Mouse (Mus musculus): ENCODE results near the gene Sult2b1. TPM values are rescaled to one million over a fixed set of nuclear protein-coding genes. Genes with fewer than 3 reads are reported as not detected.

Sult2b1 gene
- polyA plus RNA-seq, 1 experiment from 2014 or later = 0.68 TPM

GRCm38 (mm10) chr7:45722348-45722713, 62.1 kb downstream of the Sult2b1 start:
- Histone ChIP-seq H3K4me2 (no peak overlapping the region), H3K27ac (0 out of 2 replicates have a peak overlapping the region, but pooled peaks have one; percentile 29), H3K36me3 (peaks cover 84% of the 10 kb centered on the region), H3K4me1 (replicated peaks) (peaks cover 32% of the 10 kb centered on the region), H3K9me3 (replicated peaks) (no peaks in the 10 kb centered on the region), H3K27me3 (no peaks in the 10 kb centered on the region), H3K9ac (no peak overlapping the region), H3K4me3 (replicated peaks) (no peak overlapping the region)
- no peak for DNase-seq
- 79% methylated on average over 13 of the region's 13 CpGs for WGBS (ENCODE audit: insufficient replicate concordance)
- no peak for ATAC-seq (ENCODE audit: low read depth)

DNA sequence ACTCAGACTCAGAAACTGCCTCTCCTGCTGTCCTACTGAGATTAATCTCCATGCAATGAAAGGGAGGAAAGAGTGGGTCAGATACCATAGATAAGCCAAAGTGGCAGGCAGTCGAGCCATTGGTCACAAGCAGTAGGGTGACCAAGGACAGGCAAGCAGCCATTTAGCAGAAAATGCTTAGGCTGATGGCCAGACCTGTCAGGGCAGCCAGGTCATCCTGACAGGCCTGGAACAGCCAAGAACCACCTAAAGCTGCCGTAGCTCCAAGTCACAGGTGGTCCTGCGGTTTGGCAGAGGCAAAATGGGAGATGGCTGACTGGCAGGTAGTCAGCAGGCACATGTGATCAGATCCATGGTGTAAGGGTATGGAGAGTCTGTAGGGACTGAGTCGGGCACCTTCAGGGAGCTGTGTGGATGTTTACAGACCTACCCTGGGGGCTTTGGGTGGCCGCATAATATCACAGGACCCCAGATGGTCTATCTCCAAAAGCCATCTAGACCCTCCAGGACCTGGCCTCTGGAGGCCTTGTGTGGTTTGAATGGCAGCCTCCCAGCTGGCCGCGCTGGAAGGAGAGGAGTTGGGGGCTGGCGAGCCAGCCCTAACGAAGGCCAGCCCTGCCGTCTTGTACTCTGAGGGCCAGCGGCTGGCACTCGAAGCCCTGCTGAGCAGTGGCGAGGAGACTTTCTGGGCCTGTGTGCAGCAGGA, 62.7 kb downstream of the Sult2b1 start:
- Histone ChIP-seq H3K4me1 (replicated peaks) (peaks cover 35% of the 10 kb centered on the region), H3K4me2 (no peak overlapping the region), H3K9ac (no peak overlapping the region), H3K4me3 (replicated peaks) (no peak overlapping the region), H3K27ac (peak overlapping the region; percentile 29; the same call in 1 of the 2 replicates), H3K27me3 (no peaks in the 10 kb centered on the region), H3K9me3 (replicated peaks) (no peaks in the 10 kb centered on the region), H3K36me3 (peaks cover 79% of the 10 kb centered on the region)
- WGBS (ENCODE audit: insufficient replicate concordance) = 74% methylated on average over 13 of the region's 13 CpGs
- no peak for ATAC-seq (ENCODE audit: low read depth)
- DNase-seq = no peak

DNA sequence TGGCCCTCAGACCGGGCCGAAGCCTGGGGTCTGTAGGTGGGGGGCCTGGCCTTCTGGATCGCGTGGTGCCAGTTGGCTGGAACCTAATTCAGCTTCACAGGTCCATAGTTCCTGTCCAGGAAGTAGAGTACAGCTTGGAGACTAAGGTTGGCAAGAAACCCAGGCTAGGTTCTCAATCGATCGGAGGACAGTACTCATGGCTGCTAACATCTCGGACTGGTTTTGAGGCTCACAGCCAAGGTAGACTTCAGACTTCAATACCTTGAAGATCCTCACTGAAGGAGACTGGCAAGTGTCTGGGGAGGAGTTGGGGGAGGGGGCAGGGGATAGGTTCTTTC, 63.3 kb downstream of the Sult2b1 start:
- DNase-seq (no peak), ATAC-seq (ENCODE audit: low read depth) (no peak)
- H3K36me3 ChIP-seq = peaks cover 73% of the 10 kb centered on the region
- no peak overlapping the region for H3K9ac ChIP-seq
- H3K27me3 ChIP-seq = no peaks in the 10 kb centered on the region
- no peaks in the 10 kb centered on the region for H3K9me3 ChIP-seq (replicated peaks)
- H3K4me1 ChIP-seq (replicated peaks) = peaks cover 41% of the 10 kb centered on the region
- WGBS (ENCODE audit: insufficient replicate concordance) = 78% methylated on average over 7 of the region's 7 CpGs
- H3K4me2 ChIP-seq = no peak overlapping the region
- H3K27ac ChIP-seq = 0 out of 2 replicates have a peak overlapping the region, but pooled peaks have one; percentile 9
- H3K4me3 ChIP-seq (replicated peaks) = no peak overlapping the region

GRCm38 (mm10) chr7:45720413-45721233, 63.8 kb downstream of the Sult2b1 start, which contains the start of gene Fam83e:
Fam83e (plus strand) TSS chr7:45721212.
- H3K4me1 ChIP-seq (replicated peaks) = peaks cover 46% of the 10 kb centered on the region
- H3K9ac ChIP-seq = peak within 1 kb of the TSS; percentile 96; the same call in 1 of the 2 replicates
- H3K4me3 ChIP-seq (replicated peaks) = peak within 1 kb of the TSS; percentile 81; the same call in 1 of the 2 replicates
- H3K27me3 ChIP-seq = no peaks in the 10 kb centered on the region
- peak within 1 kb of the TSS; percentile 87 for H3K27ac ChIP-seq
- ATAC-seq (ENCODE audit: low read depth) = no peak
- 78% methylated on average over 14 of the region's 14 CpGs for WGBS (ENCODE audit: insufficient replicate concordance)
- peak within 1 kb of the TSS; percentile 73 for H3K4me2 ChIP-seq
- H3K9me3 ChIP-seq (replicated peaks) = no peaks in the 10 kb centered on the region
- no peak for DNase-seq
- H3K36me3 ChIP-seq = peaks cover 67% of the 10 kb centered on the region

DNA sequence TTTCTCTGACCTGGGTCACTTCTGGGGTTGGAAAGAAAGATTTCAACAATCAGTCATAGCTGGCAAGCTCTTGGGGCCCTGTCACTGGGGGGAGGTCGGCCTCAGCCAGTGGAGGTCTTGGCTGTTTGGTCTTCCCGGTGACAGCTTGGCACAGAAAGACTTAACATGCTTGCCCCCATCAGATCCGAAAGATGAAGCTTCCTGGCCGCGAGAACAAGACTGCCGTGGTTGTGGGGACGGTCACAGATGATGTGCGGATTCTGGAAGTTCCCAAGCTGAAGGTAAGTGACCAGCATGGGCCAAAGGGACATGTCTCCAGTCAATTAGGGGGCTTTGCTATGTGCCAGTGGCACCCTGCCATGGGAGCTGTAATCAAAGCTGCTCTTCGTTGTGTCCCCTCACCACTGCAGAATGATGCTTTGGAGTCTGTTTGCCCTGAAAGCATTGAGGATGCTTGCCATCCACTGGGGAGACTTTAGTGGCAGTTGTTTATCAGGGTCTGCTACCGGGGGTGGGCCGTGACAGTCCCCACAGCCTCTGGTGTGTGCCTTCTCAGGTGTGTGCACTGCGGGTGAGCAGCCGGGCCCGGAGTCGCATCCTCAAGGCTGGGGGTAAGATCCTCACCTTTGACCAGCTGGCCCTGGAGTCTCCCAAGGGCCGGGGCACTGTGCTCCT, 64.6 kb downstream of the Sult2b1 start:
- Histone ChIP-seq H3K4me2 (peak overlapping the region; percentile 73), H3K4me3 (replicated peaks) (peak overlapping the region; percentile 81), H3K27me3 (no peaks in the 10 kb centered on the region), H3K27ac (peak overlapping the region; percentile 87), H3K9ac (peak overlapping the region; percentile 96), H3K36me3 (peaks cover 60% of the 10 kb centered on the region), H3K4me1 (replicated peaks) (peaks cover 51% of the 10 kb centered on the region), H3K9me3 (replicated peaks) (no peaks in the 10 kb centered on the region)
- 81% methylated on average over 16 of the region's 16 CpGs for WGBS (ENCODE audit: insufficient replicate concordance)
- ATAC-seq (ENCODE audit: low read depth) (no peak), DNase-seq (no peak)

GRCm38 (mm10) chr7:45719180-45719579, 65.3 kb downstream of the Sult2b1 start:
- H3K4me1 ChIP-seq (replicated peaks) = peaks cover 58% of the 10 kb centered on the region
- H3K36me3 ChIP-seq = peaks cover 53% of the 10 kb centered on the region
- no peaks in the 10 kb centered on the region for H3K9me3 ChIP-seq (replicated peaks)
- H3K27ac ChIP-seq = peak overlapping the region; percentile 87
- DNase-seq = no peak
- no peaks in the 10 kb centered on the region for H3K27me3 ChIP-seq
- no peak for ATAC-seq (ENCODE audit: low read depth)
- peak overlapping the region; percentile 81 for H3K4me3 ChIP-seq (replicated peaks)
- WGBS (ENCODE audit: insufficient replicate concordance) = 62% methylated on average over 10 of the region's 10 CpGs
- H3K9ac ChIP-seq = peak overlapping the region; percentile 96
- peak overlapping the region; percentile 73 for H3K4me2 ChIP-seq

GRCm38 (mm10) chr7:45718331-45718730, 66.1 kb downstream of the Sult2b1 start:
- Histone ChIP-seq H3K9ac (peak overlapping the region; percentile 96), H3K4me1 (replicated peaks) (peaks cover 67% of the 10 kb centered on the region), H3K4me2 (peak overlapping the region; percentile 73), H3K4me3 (replicated peaks) (peak overlapping the region; percentile 81), H3K27me3 (no peaks in the 10 kb centered on the region), H3K9me3 (replicated peaks) (no peaks in the 10 kb centered on the region), H3K36me3 (peaks cover 52% of the 10 kb centered on the region), H3K27ac (peak overlapping the region; percentile 87)
- WGBS (ENCODE audit: insufficient replicate concordance) = under 1% methylated on average over 20 of the region's 20 CpGs
- no peak for DNase-seq
- ATAC-seq (ENCODE audit: low read depth) = no peak

DNA sequence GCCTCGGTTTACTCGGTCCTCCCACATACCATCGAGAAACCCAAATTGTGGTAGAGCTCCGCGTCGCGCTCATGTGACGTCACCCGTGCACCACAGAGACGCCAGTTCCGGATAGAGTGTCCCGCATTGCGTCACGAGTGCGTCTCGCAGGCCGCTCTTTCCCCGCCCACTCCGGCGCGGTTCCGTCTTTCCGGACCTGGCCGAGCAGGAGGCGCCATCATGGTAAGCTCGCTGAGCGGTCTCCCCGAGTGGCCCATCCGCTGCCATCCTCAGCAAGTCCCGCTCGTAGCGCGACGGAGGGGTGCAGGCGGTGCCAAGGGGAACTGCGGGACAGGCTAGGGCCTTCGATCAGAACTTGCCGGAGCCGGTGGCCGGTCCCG, 66.6 kb downstream of the Sult2b1 start, which contains the start of gene Sphk2:
Gene Sphk2, minus strand, starts transcription at position 85 of the 380 bp plus-strand sequence.
- WGBS (ENCODE audit: insufficient replicate concordance) = under 1% methylated on average over 41 of the region's 41 CpGs
- Histone ChIP-seq H3K36me3 (peaks cover 52% of the 10 kb centered on the region), H3K4me1 (replicated peaks) (peaks cover 71% of the 10 kb centered on the region)

DNA sequence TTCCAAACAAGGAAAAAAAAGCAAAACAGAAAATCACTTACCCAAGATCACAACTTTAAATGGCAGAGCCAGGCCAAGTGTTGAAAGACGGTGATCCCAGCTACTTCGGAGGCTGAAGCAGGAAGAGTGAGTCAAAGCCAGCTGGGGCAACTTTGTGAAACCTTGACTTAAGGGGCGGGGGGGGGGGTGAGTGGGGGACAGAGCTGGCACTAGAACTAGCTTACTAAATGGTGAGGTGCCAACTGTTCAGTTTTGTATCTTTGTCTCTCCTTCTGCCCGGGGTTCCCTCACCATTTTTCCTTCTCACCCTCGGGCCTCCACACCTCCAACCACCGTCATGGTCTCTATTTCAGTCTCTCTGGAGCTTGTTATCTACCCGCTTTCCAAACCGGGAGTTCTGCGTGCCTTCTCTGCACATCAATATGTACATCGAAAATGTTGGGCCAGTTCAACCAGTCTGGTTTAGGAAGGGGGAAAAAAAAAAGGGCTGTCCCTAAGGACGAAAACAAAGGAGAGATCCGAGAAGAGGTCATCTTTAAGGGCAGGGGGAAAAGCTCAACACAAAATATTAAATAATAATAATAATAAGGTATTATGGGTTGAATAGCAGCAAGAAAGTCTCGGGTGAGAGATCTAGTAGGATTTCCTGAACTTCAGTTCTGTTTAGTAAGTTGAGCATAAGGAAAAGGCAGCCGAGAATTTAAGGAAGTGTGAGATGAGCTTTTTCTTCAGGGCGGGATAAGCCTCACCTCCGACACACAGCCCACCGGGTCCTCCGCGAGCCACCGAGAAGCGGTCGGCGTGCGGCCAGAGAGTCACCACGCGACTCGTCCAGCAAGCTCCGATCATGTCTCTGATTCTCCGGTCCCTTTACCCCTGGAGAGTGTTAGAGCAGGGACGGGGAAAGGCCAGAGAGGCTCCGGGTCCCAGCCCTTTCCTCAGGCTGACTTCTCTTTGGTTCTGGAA, 67.2 kb downstream of the Sult2b1 start:
- H3K4me2 ChIP-seq = peak overlapping the region; percentile 96
- 4% methylated on average over 31 of the region's 31 CpGs for whole genome bisulfite sequencing (ENCODE audit: insufficient replicate concordance)
- DNase-seq = no peak
- peak; percentile 19 for ATAC-seq (ENCODE audit: low read depth)
- H3K36me3 ChIP-seq = peaks cover 52% of the 10 kb centered on the region
- peak overlapping the region; percentile 81 for H3K4me3 ChIP-seq (replicated peaks)
- H3K9me3 ChIP-seq (replicated peaks) = no peaks in the 10 kb centered on the region
- peak overlapping the region; percentile 80 for H3K9ac ChIP-seq
- H3K4me1 ChIP-seq (replicated peaks) = peaks cover 78% of the 10 kb centered on the region
- H3K27me3 ChIP-seq = no peaks in the 10 kb centered on the region
- peak overlapping the region; percentile 81 for H3K27ac ChIP-seq

More for the DNA sequence above, 66.6 kb downstream of the Sult2b1 start, which contains the start of gene Sphk2:
- ATAC-seq (ENCODE audit: low read depth) (peak; percentile 61), DNase-seq (peak; percentile 94)
- Histone ChIP-seq H3K4me2 (peak within 1 kb of the TSS; percentile 96), H3K27me3 (no peaks in the 10 kb centered on the region), H3K9me3 (replicated peaks) (no peaks in the 10 kb centered on the region), H3K9ac (peak within 1 kb of the TSS; percentile 96), H3K27ac (peak within 1 kb of the TSS; percentile 87), H3K4me3 (replicated peaks) (peak within 1 kb of the TSS; percentile 81)

DNA sequence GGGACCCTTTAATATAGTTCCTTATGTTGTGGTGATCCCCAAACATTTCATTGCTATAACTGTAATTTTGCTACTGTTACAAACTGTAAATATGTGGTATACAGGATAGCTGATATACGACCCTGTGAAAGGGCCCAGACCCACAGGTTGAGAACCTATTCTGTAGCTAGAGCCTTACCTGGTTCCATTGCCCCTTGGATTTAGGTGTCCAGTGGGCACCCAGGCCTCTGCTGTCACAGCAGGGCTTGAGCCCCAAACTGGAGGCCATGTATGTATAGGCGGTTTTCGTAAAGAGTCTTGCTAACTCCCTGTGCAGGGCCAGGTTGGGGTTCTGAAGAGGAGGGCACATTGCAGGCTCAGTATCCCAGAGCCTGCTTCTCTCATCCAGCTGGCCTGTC, 68.0 kb downstream of the Sult2b1 start:
- Histone ChIP-seq H3K4me3 (replicated peaks) (peak overlapping the region; percentile 81), H3K27me3 (no peaks in the 10 kb centered on the region), H3K9ac (peak overlapping the region; percentile 80), H3K4me2 (peak overlapping the region; percentile 96), H3K36me3 (peaks cover 52% of the 10 kb centered on the region), H3K9me3 (replicated peaks) (no peaks in the 10 kb centered on the region), H3K27ac (peak overlapping the region; percentile 81), H3K4me1 (replicated peaks) (peaks cover 81% of the 10 kb centered on the region)
- ATAC-seq (ENCODE audit: low read depth) (no peak), DNase-seq (no peak)
- 63% methylated on average over 3 of the region's 3 CpGs for WGBS (ENCODE audit: insufficient replicate concordance)
